17 mouse cellular contexts compared by ENCODE assay signal in the genomic region with DNA sequence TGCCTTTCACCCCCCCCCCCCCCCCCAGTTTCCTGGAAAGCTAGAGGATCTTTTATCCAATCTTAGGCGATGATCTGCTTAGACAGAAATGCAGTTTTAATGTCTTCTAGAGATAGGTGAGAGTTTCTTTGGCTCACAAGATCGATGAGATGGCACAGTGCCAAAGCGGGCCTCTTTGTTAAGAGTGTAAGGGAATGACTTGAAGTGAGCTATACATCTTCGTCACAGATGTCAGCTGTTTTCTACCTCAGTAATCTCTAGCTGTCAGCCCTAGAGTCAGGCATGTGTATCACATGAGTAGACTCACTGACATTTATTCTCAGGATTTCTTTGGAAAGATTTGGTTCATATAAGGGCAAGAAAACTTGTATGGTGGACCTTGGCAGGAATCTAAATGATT. TPM values are rescaled to one million over a fixed set of nuclear protein-coding genes. Genes with fewer than 3 reads are reported as not detected.
DNase-seq lines count a peak whose midpoint lies in the region; ATAC-seq and TF ChIP-seq lines count a peak whose summit lies in the region.
"Had no signal": no experiment of that assay in that cellular context is flagged by ENCODE, and none has a peak within 500 bp of the region (broad histone marks: within the 10 kb centered on the region; RNA-seq: fewer than 3 reads in every experiment).

No protein-coding gene starts in this region.

- 45% methylated on average over 4 of the region's 4 CpGs for WGBS in embryonic facial prominence, embryonic 14.5 days
- WGBS in embryonic facial prominence, embryonic 10.5 days: 83% methylated on average over 4 of the region's 4 CpGs

- H3K27ac ChIP-seq in embryonic facial prominence, embryonic 14.5 days (replicated peaks; ENCODE audit: low read depth, low read length): no peak overlapping the region
- no peak overlapping the region for H3K27ac ChIP-seq in embryonic facial prominence, embryonic 10.5 days (replicated peaks)
- peak overlapping the region; percentile 57; the same call in 1 of the 2 replicates for H3K27ac ChIP-seq in layer of hippocampus, adult 2 months
- H3K27ac ChIP-seq: limb, embryonic 15.5 days; neural tube, embryonic 13.5 days had no signal

- H3K4me2 ChIP-seq in embryonic facial prominence, embryonic 14.5 days (ENCODE audit: low read depth, low read length): no peak overlapping the region
- H3K4me2 ChIP-seq: embryonic facial prominence, embryonic 13.5 days; limb, embryonic 15.5 days; midbrain, embryonic 11.5 days; neural tube, embryonic 13.5 days had no signal

- DNase-seq in embryonic facial prominence, embryonic 14.5 days (ENCODE audit: low spot score): peak; percentile 58
- DNase-seq in embryonic facial prominence, embryonic 10.5 days (ENCODE audit: low spot score): no peak
- DNase-seq in layer of hippocampus, adult 2 months (ENCODE audit: low spot score in 2 of 2): no peak
- no peak for DNase-seq in layer of hippocampus, adult 9-11 months
- DNase-seq in right cerebral cortex, postnatal 10 days (ENCODE audit: low spot score in 2 of 2): peak; percentile 48 to 55
- no peak for DNase-seq in right cerebral cortex, adult 18-20 months
- peak; percentile 16 for DNase-seq in hindlimb bud, embryonic 11.5 days (ENCODE audit: extremely low spot score, low read depth, low spot score)
- no peak for DNase-seq in thymus, adult 18-20 months
- DNase-seq: B cell, adult 2 months; cerebellum, adult 11-12 months; heart, adult 18-20 months; heart, postnatal 14 days; thymus, postnatal 25 days had no signal

- ATAC-seq in embryonic facial prominence, embryonic 14.5 days (ENCODE audit: low read depth): no peak

- no peaks in the 10 kb centered on the region for H3K36me3 ChIP-seq in embryonic facial prominence, embryonic 14.5 days (ENCODE audit: control insufficient read depth, insufficient read depth, low read length)
- no peaks in the 10 kb centered on the region for H3K36me3 ChIP-seq in embryonic facial prominence, embryonic 10.5 days (replicated peaks)
- H3K36me3 ChIP-seq: embryonic facial prominence, embryonic 13.5 days; limb, embryonic 15.5 days; neural tube, embryonic 13.5 days had no signal

- H3K9me3 ChIP-seq in embryonic facial prominence, embryonic 14.5 days (ENCODE audit: control insufficient read depth, low read length): no peaks in the 10 kb centered on the region
- no peaks in the 10 kb centered on the region for H3K9me3 ChIP-seq in embryonic facial prominence, embryonic 10.5 days
- H3K9me3 ChIP-seq: embryonic facial prominence, embryonic 13.5 days; limb, embryonic 15.5 days; neural tube, embryonic 13.5 days had no signal

- H3K27me3 ChIP-seq in embryonic facial prominence, embryonic 14.5 days (replicated peaks; ENCODE audit: control insufficient read depth, insufficient read depth, low read length): no peaks in the 10 kb centered on the region
- H3K27me3 ChIP-seq in embryonic facial prominence, embryonic 10.5 days (replicated peaks; ENCODE audit: low read depth, poor library complexity, severe bottlenecking): no peaks in the 10 kb centered on the region
- H3K27me3 ChIP-seq: embryonic facial prominence, embryonic 13.5 days; limb, embryonic 15.5 days; neural tube, embryonic 13.5 days had no signal

- TF ChIP-seq CTCF in layer of hippocampus, adult 2 months (conservative IDR thresholded peaks at IDR 0.05): no peak

- no peak overlapping the region for H3K9ac ChIP-seq in embryonic facial prominence, embryonic 14.5 days (ENCODE audit: low read depth, low read length)
- H3K9ac ChIP-seq: embryonic facial prominence, embryonic 13.5 days; limb, embryonic 15.5 days; neural tube, embryonic 13.5 days had no signal

- peaks cover 8% of the 10 kb centered on the region; the same call in 1 of the 2 replicates for H3K4me1 ChIP-seq in embryonic facial prominence, embryonic 14.5 days (ENCODE audit: control insufficient read depth, insufficient read depth, low read length)
- H3K4me1 ChIP-seq in embryonic facial prominence, embryonic 10.5 days: 0 out of 2 replicates have a peak, but pooled peaks cover 2% of the 10 kb centered on the region
- H3K4me1 ChIP-seq: limb, embryonic 15.5 days had no signal

- no peak overlapping the region for H3K4me3 ChIP-seq in embryonic facial prominence, embryonic 14.5 days (ENCODE audit: low read depth, low read length)
- H3K4me3 ChIP-seq in embryonic facial prominence, embryonic 10.5 days: no peak overlapping the region
- H3K4me3 ChIP-seq in layer of hippocampus, adult 2 months: no peak overlapping the region
- H3K4me3 ChIP-seq: embryonic facial prominence, embryonic 13.5 days; limb, embryonic 15.5 days; neural tube, embryonic 13.5 days had no signal

RNA-seq across cellular contexts. Expression of a gene that starts 39.2 kb away (rescaled TPM):
- 4.3 and 6.8 TPM in 2 replicates for polyA plus RNA-seq in embryonic facial prominence, embryonic 14.5 days (2014; fragmentation: Nextera tagmentation; extraction: Ambion mirVana)
- polyA plus RNA-seq in embryonic facial prominence, embryonic 10.5 days (2016; fragmentation: Nextera tagmentation; extraction: Ambion mirVana): 6.2 and 7.2 TPM in 2 replicates
- total RNA-seq in layer of hippocampus, adult 2 months (2021): 100 to 1,000 TPM; 236 to 244 TPM

Comparison
In these comparisons a context has a peak if more than half of its experiments do, and no peak if none do; other contexts are left out.
1. DNase-seq: peak in embryonic facial prominence, embryonic 14.5 days (single experiment), right cerebral cortex, postnatal 10 days (2 of 2) and hindlimb bud, embryonic 11.5 days (single experiment); none in embryonic facial prominence, embryonic 10.5 days (single experiment), layer of hippocampus, adult 2 months (0 of 2), layer of hippocampus, adult 9-11 months (single experiment), right cerebral cortex, adult 18-20 months (single experiment) and thymus, adult 18-20 months (0 of 2).